Mouse (Mus musculus): ENCODE results near the gene Chst4. TPM values are rescaled to one million over a fixed set of nuclear protein-coding genes. Genes with fewer than 3 reads are reported as not detected.

Chst4 gene
- polyA plus RNA-seq, 1 experiment from 2014 or later = 4.4 TPM

Other genes starting within 250 kb of the Chst4 start
- 1.7 and 2.1 TPM in 2 replicates for gene Phlpp2, start 171.2 kb downstream of the Chst4 start, polyA plus RNA-seq (2015; fragmentation: Nextera tagmentation; extraction: Ambion mirVana)
- 12.0 and 17.1 TPM in 2 replicates for gene Marveld3, start 77.5 kb downstream of the Chst4 start, polyA plus RNA-seq (2015; fragmentation: Nextera tagmentation; extraction: Ambion mirVana)
- gene Tat, start 49.3 kb downstream of the Chst4 start, polyA plus RNA-seq (2015; fragmentation: Nextera tagmentation; extraction: Ambion mirVana) = not detected in 2 replicates
- 3.7 and 4.9 TPM in 2 replicates for gene Zfp612, start 40.0 kb upstream of the Chst4 start, polyA plus RNA-seq (2015; fragmentation: Nextera tagmentation; extraction: Ambion mirVana)
- not detected in 2 replicates for gene Gm21964, start 61.5 kb upstream of the Chst4 start, polyA plus RNA-seq (2015; fragmentation: Nextera tagmentation; extraction: Ambion mirVana)
- not detected in 2 replicates for gene Gm17720, start 63.0 kb upstream of the Chst4 start, polyA plus RNA-seq (2015; fragmentation: Nextera tagmentation; extraction: Ambion mirVana)
- gene Calb2, start 128.5 kb upstream of the Chst4 start, polyA plus RNA-seq (2015; fragmentation: Nextera tagmentation; extraction: Ambion mirVana) = not detected in 2 replicates
- 7.4 and 8.0 TPM in 2 replicates for gene Cmtr2, start 175.9 kb upstream of the Chst4 start, polyA plus RNA-seq (2015; fragmentation: Nextera tagmentation; extraction: Ambion mirVana)
- 0.06 and 0.07 TPM in 2 replicates for gene Hydin, start 227.2 kb upstream of the Chst4 start, polyA plus RNA-seq (2015; fragmentation: Nextera tagmentation; extraction: Ambion mirVana)

All from intestine, embryonic 16.5 days (tissue).